Mouse (Mus musculus) olfactory bulb, adult 2 months (tissue): ENCODE results near the gene Cd68. TPM values are rescaled to one million over a fixed set of nuclear protein-coding genes. Genes with fewer than 3 reads are reported as not detected.

Source experiments
- H3K27ac ChIP-seq: fragments of 200-500 bp; 2 replicates; pipeline ENCODE4 v1.5.1; 2012; ENCODE audit warnings: low read depth, low read length; ENCODE audit not compliant: insufficient read depth
- H3K4me1 ChIP-seq: fragments of 200-500 bp; 2 replicates; pipeline ENCODE4 v1.6.1; 2012; ENCODE audit warnings: low read length; ENCODE audit not compliant: control insufficient read depth, insufficient read depth
- H3K4me3 ChIP-seq: fragments of 200-500 bp; 2 replicates; pipeline ENCODE4 v1.5.1; 2012; ENCODE audit warnings: mild to moderate bottlenecking, low read depth, low read length, moderate library complexity; ENCODE audit not compliant: insufficient read depth
- CTCF ChIP-seq: fragments of 200-500 bp; IDR thresholded peaks from 2 replicates; pipeline ENCODE4 v1.5.1; 2012; ENCODE audit warnings: low read depth, mild to moderate bottlenecking, low read length, moderate library complexity; ENCODE audit not compliant: insufficient read depth
- POLR2A ChIP-seq: fragments of 200-500 bp; IDR thresholded peaks from 2 replicates; pipeline ENCODE4 v1.6.1; 2012; ENCODE audit warnings: mild to moderate bottlenecking, low read depth, low read length, moderate library complexity; ENCODE audit not compliant: insufficient read depth
- WGBS: fragments of 180-500 bp; shearing (Covaris S2); methylation state at CpG from one replicate; pipeline ENCODE4 v1.1.7; 2018; 5-methylcytosine and 5-hydroxymethylcytosine counted together
- polyA plus RNA-seq: library from polyadenylated mRNA; stranded (reverse); fragments of >200 nt; gene quantifications from 2 replicates; pipeline ENCODE4 v1.2.4, GENCODE M21; 2012; ENCODE audit warnings: low replicate concordance; ENCODE audit not compliant: missing spikeins, insufficient read depth, insufficient read length

The Cd68 gene
- polyA plus RNA-seq, 1 experiment, result not detected

GRCm38 (mm10) chr11:69680136-69680855 is 14.3 kb upstream of the Cd68 start:
- H3K4me1 ChIP-seq, result peaks cover 17% of the 10 kb centered on the region
- whole genome bisulfite sequencing, result 88% methylated on average over 30 of the region's 30 CpGs
- no peak overlapping the region for H3K27ac ChIP-seq
- TF ChIP-seq CTCF, result no peak
- no peak for TF ChIP-seq POLR2A
- H3K4me3 ChIP-seq, result no peak overlapping the region

GRCm38 (mm10) chr11:69679144-69679543 is 13.2 kb upstream of the Cd68 start:
- Histone ChIP-seq H3K4me1 (peaks cover 12% of the 10 kb centered on the region), H3K4me3 (no peak overlapping the region), H3K27ac (no peak overlapping the region)
- WGBS, result 96% methylated on average over 2 of the region's 2 CpGs
- TF ChIP-seq CTCF (no peak), POLR2A (no peak)

- TF ChIP-seq CTCF, result no peak
- peak; percentile 95 for TF ChIP-seq POLR2A
- Histone ChIP-seq H3K4me1 (no peaks in the 10 kb centered on the region), H3K27ac (peak within 1 kb of the TSS; percentile 98), H3K4me3 (peak within 1 kb of the TSS; percentile 96)
- WGBS, result 0% methylated on average over 36 of the region's 36 CpGs
Measured at GRCm38 (mm10) chr11:69672211-69672706, 6.3 kb upstream of the Cd68 start, which contains the start of gene Eif4a1. TSS of gene Eif4a1 (minus strand) at chr11:69672423.

- WGBS, result 1% methylated on average over 43 of the region's 43 CpGs
- no peaks in the 10 kb centered on the region for H3K4me1 ChIP-seq
- peak overlapping the region; percentile 96 for H3K4me3 ChIP-seq
- TF ChIP-seq CTCF (no peak), POLR2A (no peak)
- peak overlapping the region; percentile 98 for H3K27ac ChIP-seq
Measured at GRCm38 (mm10) chr11:69671726-69672124, 5.8 kb upstream of the Cd68 start.

GRCm38 (mm10) chr11:69670786-69671725 is 5.1 kb upstream of the Cd68 start:
- peak overlapping the region; percentile 98 for H3K27ac ChIP-seq
- WGBS, result 1% methylated on average over 61 of the region's 61 CpGs

GRCm38 (mm10) chr11:69666665-69667005 is 682 bp upstream of the Cd68 start:
- WGBS, result 87% methylated on average over 3 of the region's 3 CpGs
- H3K27ac ChIP-seq, result no peak overlapping the region
- no peak overlapping the region for H3K4me3 ChIP-seq
- H3K4me1 ChIP-seq, result peaks cover 4% of the 10 kb centered on the region
- TF ChIP-seq CTCF (no peak), POLR2A (no peak)

More at GRCm38 (mm10) chr11:69670786-69671725, 5.1 kb upstream of the Cd68 start:
- Histone ChIP-seq H3K4me3 (peak overlapping the region; percentile 96), H3K4me1 (no peaks in the 10 kb centered on the region)
- TF ChIP-seq POLR2A (peak; percentile 63), CTCF (no peak)

GRCm38 (mm10) chr11:69665457-69665960 is 444 bp downstream of the Cd68 start:
- WGBS, result 71% methylated on average over 9 of the region's 9 CpGs
- Histone ChIP-seq H3K27ac (no peak overlapping the region), H3K4me1 (peaks cover 4% of the 10 kb centered on the region), H3K4me3 (no peak overlapping the region)
- no peak for TF ChIP-seq CTCF
- no peak for TF ChIP-seq POLR2A

- no peak overlapping the region for H3K4me3 ChIP-seq
- WGBS, result 91% methylated on average over 7 of the region's 7 CpGs
- TF ChIP-seq POLR2A, result no peak
- TF ChIP-seq CTCF, result no peak
- H3K27ac ChIP-seq, result no peak overlapping the region
- H3K4me1 ChIP-seq, result peaks cover 4% of the 10 kb centered on the region
Measured at GRCm38 (mm10) chr11:69664841-69665240, 1.1 kb downstream of the Cd68 start.
